Mouse (Mus musculus) CH12.LX (cell line): ENCODE measurements around the gene Zfp688.

Source experiments
- CHD2 ChIP-seq: IDR thresholded peaks from 2 replicates; pipeline ENCODE4 v1.6.1; 2011; ENCODE audit warnings: low read length, improper control_type of control experiment
- ZC3H11A ChIP-seq: IDR thresholded peaks from 2 replicates; pipeline ENCODE4 v1.6.1; 2012; ENCODE audit warnings: low read depth, mild to moderate bottlenecking, inconsistent platforms, low read length, improper control_type of control experiment

GRCm38 (mm10) chr7:127371213-127371612, 50.7 kb downstream of the Zfp688 start:
- no peak for TF ChIP-seq CHD2
- TF ChIP-seq ZC3H11A, result no peak
